Mouse (Mus musculus) kidney, postnatal 36 days (tissue): ENCODE measurements around the gene Nt5c3.
A peak's percentile ranks its signal among the peaks of the same experiment; 100 is the strongest.

Experiments
- DNase-seq, 2 experiments: peaks; one replicate each; pipeline ENCODE4 v3.0.0; 2021 to 2022; ENCODE audit warnings: mixed read lengths in 2 of 2

Gene Nt5c3

DNA sequence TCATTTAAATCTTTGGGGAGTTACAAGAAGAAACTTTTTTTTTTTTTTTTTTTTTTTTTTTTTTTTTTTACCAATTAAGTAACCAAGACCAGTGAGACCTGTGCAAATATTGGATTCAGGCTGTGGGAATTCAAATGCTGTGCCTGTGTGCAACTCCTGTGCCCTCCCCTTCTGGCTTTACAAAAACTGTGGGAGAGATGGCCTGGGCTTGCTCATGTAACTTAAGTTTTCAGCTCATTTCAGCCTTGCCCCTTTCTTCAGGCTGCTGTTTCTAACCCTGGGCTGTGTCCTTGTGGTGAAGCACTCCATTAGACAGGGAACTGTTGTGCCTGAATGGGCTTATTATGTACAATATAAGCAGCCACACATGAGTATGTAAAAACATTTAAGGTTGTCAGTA is 90.9 kb downstream of the Nt5c3 start:
- DNase-seq: no peak

- DNase-seq: peak in 1 of 2 experiments; percentile 27
Measured at GRCm38 (mm10) chr6:56832407-56832796, 91.3 kb downstream of the Nt5c3 start.
